Mouse (Mus musculus) B cell, adult 2 months (primary cell): ENCODE results near the gene Arl2.
"Not testable (repeated sequence)": the region's sequence is repeated elsewhere in the genome, so short reads cannot be mapped to it uniquely, and the experiment has no call there.

Source experiments
- DNase-seq, 2 experiments: peaks; one replicate each; pipeline ENCODE4 v3.0.0; 2022

The Arl2 gene

GRCm38 (mm10) chr19:6141394-6141749, at the start of gene Arl2:
Gene Arl2 (minus strand): TSS chr19:6141548.
- peak; percentile 80 to 86 for DNase-seq

GRCm38 (mm10) chr19:6184131-6184530, 42.8 kb upstream of the Arl2 start, which contains the start of gene Majin:
Gene Majin (plus strand): TSS chr19:6184388.
- DNase-seq: no peak

GRCm38 (mm10) chr19:6182534-6182933, 41.2 kb upstream of the Arl2 start:
- peak; percentile 3 to 4 for DNase-seq

GRCm38 (mm10) chr19:6181629-6182028, 40.3 kb upstream of the Arl2 start:
- peak; percentile 8 to 10 for DNase-seq

GRCm38 (mm10) chr19:6178775-6179174, 37.4 kb upstream of the Arl2 start:
- DNase-seq: no peak

- no peak for DNase-seq
These were observed 33.4 kb upstream of the Arl2 start for GRCm38 (mm10) chr19:6174771-6175170.

- DNase-seq: no peak
These were observed 29.9 kb upstream of the Arl2 start for GRCm38 (mm10) chr19:6171215-6171614.

GRCm38 (mm10) chr19:6166750-6167149, 25.4 kb upstream of the Arl2 start:
- no peak for DNase-seq

- no peak for DNase-seq
These were observed 22.7 kb upstream of the Arl2 start for GRCm38 (mm10) chr19:6163872-6164547.

- DNase-seq: peak; percentile 36 to 54
These were observed 15.9 kb upstream of the Arl2 start for GRCm38 (mm10) chr19:6157220-6157619.

GRCm38 (mm10) chr19:6156372-6156771, 15.0 kb upstream of the Arl2 start:
- DNase-seq: no peak

- DNase-seq: no peak
These were observed 13.8 kb upstream of the Arl2 start for GRCm38 (mm10) chr19:6155174-6155573.

GRCm38 (mm10) chr19:6144842-6145241, 3.5 kb upstream of the Arl2 start:
- DNase-seq: no peak

- DNase-seq: peak; percentile 92 to 93
These were observed 512 bp downstream of the Arl2 start, which contains the start of gene Batf2 for GRCm38 (mm10) chr19:6140678-6141393. Gene Batf2 (plus strand): TSS chr19:6140983.

GRCm38 (mm10) chr19:6140374-6140677, 1.0 kb downstream of the Arl2 start:
- no peak for DNase-seq

GRCm38 (mm10) chr19:6139701-6140100, 1.6 kb downstream of the Arl2 start:
- no peak for DNase-seq

- DNase-seq: no peak
These were observed 5.0 kb downstream of the Arl2 start for GRCm38 (mm10) chr19:6136397-6136796.

- not testable (repeated sequence) for DNase-seq
These were observed 8.2 kb downstream of the Arl2 start for GRCm38 (mm10) chr19:6133197-6133596.

- no peak for DNase-seq
These were observed 9.0 kb downstream of the Arl2 start for GRCm38 (mm10) chr19:6132171-6132827.

- DNase-seq: not testable (repeated sequence)
These were observed 10.8 kb downstream of the Arl2 start for GRCm38 (mm10) chr19:6130414-6131128.

GRCm38 (mm10) chr19:6127760-6128341, 13.5 kb downstream of the Arl2 start, which contains the start of gene Snx15:
Gene Snx15 (minus strand): TSS chr19:6128304.
- DNase-seq: peak; percentile 97

- DNase-seq: no peak
These were observed 14.4 kb downstream of the Arl2 start for GRCm38 (mm10) chr19:6126789-6127580.
